Mouse (Mus musculus) limb, embryonic 15.5 days (tissue): ENCODE results near the gene Unc5c. TPM values are rescaled to one million over a fixed set of nuclear protein-coding genes. Genes with fewer than 3 reads are reported as not detected.

Experiments used
- ATAC-seq: fragments of 200-750 bp; cut with Nextera tagmentation; 2 replicates; pipeline ENCODE4 v1.8.0; 2017; ENCODE audit warnings: low read depth, moderate TSS enrichment; ENCODE audit not compliant: insufficient number of reproducible peaks, low FRiP score, low TSS enrichment
- H3K27ac ChIP-seq: fragments of 300-500 bp; sonication (generic); 2 replicates; pipeline ENCODE4 v1.5.1; 2015; ENCODE audit warnings: moderate library complexity, mild to moderate bottlenecking, inconsistent platforms
- H3K27me3 ChIP-seq: fragments of 300-500 bp; sonication (generic); 2 replicates; pipeline ENCODE4 v1.6.1; 2015; ENCODE audit warnings: inconsistent platforms
- H3K36me3 ChIP-seq: fragments of 300-500 bp; sonication (generic); 2 replicates; pipeline ENCODE4 v1.6.1; 2015; ENCODE audit warnings: inconsistent platforms
- H3K4me1 ChIP-seq: fragments of 300-500 bp; sonication (generic); 2 replicates; pipeline ENCODE4 v1.6.1; 2015; ENCODE audit warnings: inconsistent platforms
- H3K4me2 ChIP-seq: fragments of 300-500 bp; sonication (generic); 2 replicates; pipeline ENCODE4 v1.6.1; 2015; ENCODE audit warnings: mild to moderate bottlenecking, inconsistent platforms
- H3K4me3 ChIP-seq: fragments of 300-500 bp; sonication (generic); 2 replicates; pipeline ENCODE4 v1.5.1; 2015; ENCODE audit warnings: mild to moderate bottlenecking, inconsistent platforms
- H3K9ac ChIP-seq: fragments of 300-500 bp; sonication (generic); 2 replicates; pipeline ENCODE4 v1.6.1; 2015; ENCODE audit warnings: inconsistent platforms
- H3K9me3 ChIP-seq: fragments of 300-500 bp; sonication (generic); 2 replicates; pipeline ENCODE4 v1.6.1; 2016; ENCODE audit warnings: inconsistent platforms
- WGBS: fragments of 180-500 bp; shearing (Covaris S2); methylation state at CpG from one replicate; pipeline ENCODE4 v1.1.7; 2015; 5-methylcytosine and 5-hydroxymethylcytosine counted together
- polyA plus RNA-seq: library from polyadenylated mRNA; unstranded; fragments of >200 nt; fragmentation: Nextera tagmentation; extraction: Ambion mirVana; gene quantifications from 2 replicates; pipeline ENCODE4 v1.2.1, GENCODE M21; 2015

The Unc5c gene
- polyA plus RNA-seq, 1 experiment from 2014 or later = 7.0 TPM

GRCm38 (mm10) chr3:141838864-141839263 is 373.8 kb downstream of the Unc5c start:
- 36% methylated on average over 7 of the region's 7 CpGs for WGBS
- no peak for ATAC-seq

GRCm38 (mm10) chr3:141849206-141849605 is 384.2 kb downstream of the Unc5c start:
- H3K27me3 ChIP-seq = no peaks in the 10 kb centered on the region
- H3K4me1 ChIP-seq = no peaks in the 10 kb centered on the region
- no peak overlapping the region for H3K9ac ChIP-seq
- ATAC-seq = no peak
- no peak overlapping the region for H3K4me2 ChIP-seq
- no peak overlapping the region for H3K27ac ChIP-seq
- H3K4me3 ChIP-seq = no peak overlapping the region
- H3K36me3 ChIP-seq = no peaks in the 10 kb centered on the region
- H3K9me3 ChIP-seq = no peaks in the 10 kb centered on the region
- 87% methylated on average over 1 of the region's 1 CpGs for WGBS

More at GRCm38 (mm10) chr3:141838864-141839263, 373.8 kb downstream of the Unc5c start:
- Histone ChIP-seq H3K27ac (no peak overlapping the region), H3K9ac (no peak overlapping the region), H3K4me1 (no peaks in the 10 kb centered on the region), H3K9me3 (no peaks in the 10 kb centered on the region), H3K4me2 (no peak overlapping the region), H3K36me3 (0 out of 2 replicates have a peak, but pooled peaks cover 8% of the 10 kb centered on the region), H3K27me3 (no peaks in the 10 kb centered on the region), H3K4me3 (no peak overlapping the region)

DNA sequence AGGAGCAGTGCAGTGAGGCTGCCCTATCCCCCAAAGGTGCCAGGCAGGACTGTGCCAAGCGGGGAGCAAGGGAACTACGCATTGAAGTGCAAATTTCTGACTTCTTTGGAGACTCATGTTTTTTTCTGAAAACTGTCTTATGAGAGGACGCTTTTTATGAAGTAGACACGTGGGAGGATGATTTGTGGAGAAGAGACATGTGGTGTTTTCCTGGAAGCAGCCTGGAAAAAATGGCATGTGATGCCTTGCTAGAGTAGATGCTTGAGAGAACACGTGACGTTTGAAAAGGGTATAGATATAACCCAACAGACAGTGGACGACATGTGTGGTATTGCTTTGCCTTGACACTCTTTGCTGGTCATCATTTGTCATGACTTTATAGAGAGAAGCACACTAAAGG is 385.1 kb downstream of the Unc5c start:
- Histone ChIP-seq H3K27ac (no peak overlapping the region), H3K4me2 (no peak overlapping the region), H3K27me3 (no peaks in the 10 kb centered on the region), H3K9ac (no peak overlapping the region), H3K36me3 (no peaks in the 10 kb centered on the region), H3K4me3 (no peak overlapping the region), H3K9me3 (no peaks in the 10 kb centered on the region), H3K4me1 (no peaks in the 10 kb centered on the region)
- WGBS = 74% methylated on average over 7 of the region's 7 CpGs
- ATAC-seq = no peak

- 84% methylated on average over 4 of the region's 4 CpGs for WGBS
- H3K36me3 ChIP-seq = peaks cover 3% of the 10 kb centered on the region; the same call in 1 of the 2 replicates
- no peak overlapping the region for H3K4me3 ChIP-seq
- H3K4me1 ChIP-seq = no peaks in the 10 kb centered on the region
- H3K9me3 ChIP-seq = no peaks in the 10 kb centered on the region
- ATAC-seq = no peak
- H3K4me2 ChIP-seq = no peak overlapping the region
- H3K27me3 ChIP-seq = no peaks in the 10 kb centered on the region
- H3K9ac ChIP-seq = no peak overlapping the region
- no peak overlapping the region for H3K27ac ChIP-seq
Observed at GRCm38 (mm10) chr3:141854339-141854738, 389.3 kb downstream of the Unc5c start.

GRCm38 (mm10) chr3:141857123-141857522 is 392.1 kb downstream of the Unc5c start:
- Histone ChIP-seq H3K4me1 (no peaks in the 10 kb centered on the region), H3K27ac (no peak overlapping the region), H3K36me3 (peaks cover 3% of the 10 kb centered on the region; the same call in 1 of the 2 replicates), H3K4me3 (no peak overlapping the region), H3K4me2 (no peak overlapping the region), H3K27me3 (no peaks in the 10 kb centered on the region), H3K9ac (no peak overlapping the region), H3K9me3 (no peaks in the 10 kb centered on the region)
- 69% methylated on average over 8 of the region's 8 CpGs for WGBS
- peak; percentile 48; the same call in 1 of the 2 replicates for ATAC-seq

- Histone ChIP-seq H3K9me3 (no peaks in the 10 kb centered on the region), H3K9ac (no peak overlapping the region), H3K4me3 (no peak overlapping the region), H3K27me3 (no peaks in the 10 kb centered on the region), H3K27ac (no peak overlapping the region), H3K4me2 (no peak overlapping the region), H3K4me1 (0 out of 2 replicates have a peak, but pooled peaks cover 2% of the 10 kb centered on the region), H3K36me3 (no peaks in the 10 kb centered on the region)
- WGBS = 18% methylated on average over 13 of the region's 13 CpGs
- ATAC-seq = 0 out of 2 replicates have a peak, but pooled peaks have one; percentile 58
Observed at GRCm38 (mm10) chr3:141862816-141863461, 397.9 kb downstream of the Unc5c start.

DNA sequence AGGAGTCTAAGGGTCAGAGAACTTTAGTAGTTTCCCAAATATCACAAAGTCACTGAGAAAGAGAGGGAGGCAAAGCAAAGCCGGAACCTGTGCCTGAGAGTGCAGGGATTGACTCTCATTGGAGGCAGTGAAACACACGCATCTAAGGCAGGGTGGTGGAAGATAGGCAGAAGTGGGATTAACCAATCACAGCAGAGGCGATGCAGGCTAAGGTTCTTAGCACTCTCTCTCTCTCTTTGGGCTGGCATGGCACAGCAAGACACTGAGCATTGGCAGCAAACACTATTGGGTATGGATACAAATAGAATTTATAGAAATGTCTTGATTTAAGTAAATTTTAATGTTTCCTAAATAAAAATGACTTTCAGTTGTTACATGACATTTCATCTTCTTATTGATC is 406.8 kb downstream of the Unc5c start:
- Histone ChIP-seq H3K9ac (no peak overlapping the region), H3K27me3 (no peaks in the 10 kb centered on the region), H3K4me2 (no peak overlapping the region), H3K4me3 (no peak overlapping the region), H3K36me3 (peaks cover 4% of the 10 kb centered on the region; the same call in 1 of the 2 replicates), H3K27ac (no peak overlapping the region), H3K9me3 (no peaks in the 10 kb centered on the region), H3K4me1 (no peaks in the 10 kb centered on the region)
- WGBS = 79% methylated on average over 3 of the region's 3 CpGs
- ATAC-seq = no peak

DNA sequence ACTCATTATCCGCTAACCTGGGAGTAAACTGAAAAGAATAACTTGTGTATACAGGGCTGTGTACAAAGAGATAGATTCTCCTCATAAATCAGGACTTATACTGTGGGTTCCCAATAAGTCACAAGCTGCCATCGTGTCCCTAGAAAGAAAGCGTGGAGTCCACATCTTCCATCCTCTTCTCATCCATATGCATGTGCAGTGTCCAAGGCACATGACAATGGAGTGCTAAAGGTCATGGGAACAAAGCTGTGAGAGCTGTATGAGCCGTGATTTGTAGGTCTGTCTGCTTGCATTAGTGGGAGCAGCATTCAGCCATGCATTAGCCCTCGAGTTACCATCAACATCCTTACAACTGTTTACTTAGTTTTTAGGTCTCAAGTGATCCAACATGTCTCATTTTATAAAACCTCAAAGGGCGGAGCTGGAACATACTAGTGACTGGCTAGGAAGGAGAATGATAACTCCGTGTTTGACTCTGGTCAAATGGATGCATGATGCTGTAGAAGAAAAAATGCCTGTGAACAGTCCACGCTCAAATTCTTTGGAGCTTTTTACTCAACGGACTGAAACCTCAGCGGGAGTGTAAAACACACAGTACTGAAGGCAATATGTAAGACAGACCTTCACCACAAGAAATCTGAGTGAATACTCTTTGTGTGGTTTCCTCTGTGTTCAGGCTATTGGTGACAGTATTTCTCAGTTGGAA is 407.5 kb downstream of the Unc5c start:
- no peak overlapping the region for H3K27ac ChIP-seq
- H3K36me3 ChIP-seq = peaks cover 4% of the 10 kb centered on the region; the same call in 1 of the 2 replicates
- H3K9ac ChIP-seq = no peak overlapping the region
- no peaks in the 10 kb centered on the region for H3K4me1 ChIP-seq
- H3K9me3 ChIP-seq = no peaks in the 10 kb centered on the region
- WGBS = 85% methylated on average over 10 of the region's 10 CpGs
- no peak overlapping the region for H3K4me2 ChIP-seq
- no peak overlapping the region for H3K4me3 ChIP-seq
- ATAC-seq = no peak
- no peaks in the 10 kb centered on the region for H3K27me3 ChIP-seq

DNA sequence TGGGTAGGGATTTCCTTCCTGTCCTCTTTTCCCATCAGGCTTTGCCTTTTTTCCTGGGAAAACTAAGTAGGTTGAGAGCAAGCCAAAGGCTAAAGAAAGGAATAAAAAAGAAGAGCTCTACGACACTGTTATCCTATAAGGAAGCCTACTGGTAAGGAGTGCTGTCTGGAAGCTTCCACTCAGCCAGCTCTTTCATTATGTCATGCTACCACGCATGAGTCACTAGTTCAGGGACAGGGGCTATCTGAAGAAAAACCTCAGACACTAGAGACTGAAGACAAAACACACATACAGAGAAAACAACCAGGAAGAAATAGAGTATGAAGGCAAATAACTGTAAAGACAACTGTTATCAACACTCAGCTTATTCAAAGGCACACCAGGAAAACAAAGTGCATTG is 417.5 kb downstream of the Unc5c start:
- 78% methylated on average over 2 of the region's 2 CpGs for WGBS
- ATAC-seq = no peak
- no peak overlapping the region for H3K27ac ChIP-seq

GRCm38 (mm10) chr3:141884190-141884589 is 419.2 kb downstream of the Unc5c start:
- 97% methylated on average over 5 of the region's 5 CpGs for WGBS
- Histone ChIP-seq H3K27ac (no peak overlapping the region), H3K9me3 (no peaks in the 10 kb centered on the region), H3K9ac (no peak overlapping the region), H3K4me3 (no peak overlapping the region), H3K36me3 (peaks cover 4% of the 10 kb centered on the region; the same call in 1 of the 2 replicates), H3K4me1 (no peaks in the 10 kb centered on the region), H3K27me3 (no peaks in the 10 kb centered on the region), H3K4me2 (no peak overlapping the region)
- ATAC-seq = no peak

More for the DNA sequence above, 417.5 kb downstream of the Unc5c start:
- Histone ChIP-seq H3K27me3 (no peaks in the 10 kb centered on the region), H3K4me2 (no peak overlapping the region), H3K36me3 (peaks cover 4% of the 10 kb centered on the region; the same call in 1 of the 2 replicates), H3K4me3 (no peak overlapping the region), H3K9me3 (no peaks in the 10 kb centered on the region), H3K9ac (no peak overlapping the region), H3K4me1 (no peaks in the 10 kb centered on the region)
